Mouse (Mus musculus) olfactory bulb, adult 2 months (tissue): ENCODE measurements at regions not wholly inside any gene's neighbourhood (a gene's known extent, or its start where the extent isn't known, plus 50 kb on each side); places are given as distances from the start of the nearest gene placed in this dataset.

Experiments
- CTCF ChIP-seq: fragments of 200-500 bp; IDR thresholded peaks from 2 replicates; pipeline ENCODE4 v1.5.1; 2012; ENCODE audit warnings: low read depth, mild to moderate bottlenecking, low read length, moderate library complexity; ENCODE audit not compliant: insufficient read depth
- POLR2A ChIP-seq: fragments of 200-500 bp; IDR thresholded peaks from 2 replicates; pipeline ENCODE4 v1.6.1; 2012; ENCODE audit warnings: mild to moderate bottlenecking, low read depth, low read length, moderate library complexity; ENCODE audit not compliant: insufficient read depth

DNA sequence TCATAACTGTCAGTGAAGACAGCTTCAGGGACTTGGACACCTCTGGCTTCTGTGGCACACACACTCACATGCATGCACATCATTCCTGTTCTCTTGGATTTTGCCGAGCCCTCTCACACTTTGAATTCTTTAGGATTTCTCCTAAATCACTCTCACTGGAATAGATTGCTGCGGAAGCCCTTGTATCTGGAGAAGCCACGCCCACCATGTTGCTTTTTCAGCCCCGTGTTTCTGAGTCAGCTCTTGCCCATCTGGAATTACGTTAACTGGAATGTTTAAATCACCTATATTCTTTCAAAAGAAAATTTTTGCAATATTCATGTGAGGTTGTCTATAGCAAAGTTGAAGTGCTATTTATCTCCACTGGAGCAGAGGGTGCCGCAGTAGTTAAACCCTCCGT lies 66.1 kb downstream of the Il9r start:
- TF ChIP-seq CTCF (no peak), POLR2A (no peak)
